Mouse (Mus musculus) G1E (cell line): ENCODE results near the gene Zdhhc1. TPM values are rescaled to one million over a fixed set of nuclear protein-coding genes. Genes with fewer than 3 reads are reported as not detected.

Experiments
- ATAC-seq: 2 replicates; pipeline ENCODE4 v1.8.0; 2016; ENCODE audit warnings: mild to moderate bottlenecking; ENCODE audit not compliant: insufficient number of reproducible peaks, poor library complexity, low FRiP score, severe bottlenecking; ENCODE audit errors: extremely low read depth
- DNase-seq: peaks from one replicate; pipeline ENCODE4 v3.0.0; 2012; ENCODE audit warnings: low spot score
- H3K27me3 ChIP-seq: 2 replicates; pipeline ENCODE4 v1.6.1; 2012; ENCODE audit warnings: mild to moderate bottlenecking, low read length, inconsistent platforms; ENCODE audit not compliant: insufficient read depth
- H3K36me3 ChIP-seq: replicated peaks from 2 replicates; pipeline ENCODE3; 2012; ENCODE audit warnings: mild to moderate bottlenecking, inconsistent platforms
- H3K4me1 ChIP-seq: 2 replicates; pipeline ENCODE4 v1.6.1; 2012; ENCODE audit warnings: low read depth, low read length, inconsistent platforms, mixed read lengths; ENCODE audit not compliant: insufficient read depth
- H3K4me3 ChIP-seq: 2 replicates; pipeline ENCODE4 v1.5.1; 2012; ENCODE audit warnings: low read depth, mild to moderate bottlenecking, inconsistent platforms, low read length, moderate library complexity, mixed read lengths
- H3K9me3 ChIP-seq: replicated peaks from 2 replicates; pipeline ENCODE4 v1.6.1; 2012; ENCODE audit warnings: inconsistent platforms
- CTCF ChIP-seq: IDR thresholded peaks from 2 replicates; pipeline ENCODE4 v1.5.1; 2012; ENCODE audit warnings: low read depth, low read length, inconsistent platforms, mixed read lengths
- GATA1 ChIP-seq: IDR thresholded peaks from 2 replicates; pipeline ENCODE4 v1.6.1; 2012; ENCODE audit warnings: borderline replicate concordance, low read length, inconsistent platforms, mixed read lengths
- GATA2 ChIP-seq: IDR thresholded peaks from 2 replicates; pipeline ENCODE4 v1.6.1; 2012; ENCODE audit warnings: low read depth, low read length, inconsistent platforms, borderline replicate concordance
- POLR2AphosphoS5 ChIP-seq: IDR thresholded peaks from 2 replicates; pipeline ENCODE4 v1.6.1; 2012; ENCODE audit warnings: low read depth, low read length, inconsistent platforms; ENCODE audit not compliant: insufficient replicate concordance
- TAL1 ChIP-seq: conservative IDR thresholded peaks from 2 replicates; pipeline ENCODE4 v1.6.1; 2012; ENCODE audit warnings: low read depth, low read length, inconsistent platforms, mixed read lengths
- polyA plus RNA-seq: library from polyadenylated mRNA; stranded (reverse); fragments of >175 nt; gene quantifications from 2 replicates; pipeline ENCODE4 v1.2.3, GENCODE M21; 2012
- total RNA-seq, 2 experiments: library from RNA; stranded (forward) in 1 of 2; stranded (reverse) in 1 of 2; fragments of 200-1000 nt in 1 of 2; fragments of >200 nt in 1 of 2; fragmentation: Nextera tagmentation in 1 of 2; gene quantifications; 2 replicates each; pipeline ENCODE4 v1.2.3; 2014 to 2017

Gene Zdhhc1
- total and polyA plus RNA-seq, 3 experiments: 0.02 to 0.16 TPM; not detected in 1

- Histone ChIP-seq H3K36me3 (no peaks in the 10 kb centered on the region), H3K27me3 (peaks cover 25% of the 10 kb centered on the region), H3K4me3 (no peak overlapping the region), H3K4me1 (no peaks in the 10 kb centered on the region; the same call in 1 of the 2 replicates), H3K9me3 (no peaks in the 10 kb centered on the region)
- ATAC-seq (no peak), DNase-seq (no peak)
- no peak for TF ChIP-seq POLR2AphosphoS5
- no peak for TF ChIP-seq CTCF
- TF ChIP-seq GATA2: no peak
- TF ChIP-seq TAL1: no peak
- TF ChIP-seq GATA1: no peak
These were observed 1.1 kb downstream of the Zdhhc1 start for GRCm38 (mm10) chr8:105495350-105496302.

- Histone ChIP-seq H3K27me3 (peaks cover 21% of the 10 kb centered on the region), H3K4me3 (no peak overlapping the region), H3K4me1 (no peaks in the 10 kb centered on the region; the same call in 1 of the 2 replicates), H3K36me3 (no peaks in the 10 kb centered on the region), H3K9me3 (no peaks in the 10 kb centered on the region)
- DNase-seq (no peak), ATAC-seq (no peak)
- TF ChIP-seq GATA2 (no peak), CTCF (no peak), TAL1 (no peak), GATA1 (no peak), POLR2AphosphoS5 (no peak)
These were observed 2.1 kb downstream of the Zdhhc1 start for GRCm38 (mm10) chr8:105494566-105494965.

GRCm38 (mm10) chr8:105493495-105493894 lies 3.2 kb downstream of the Zdhhc1 start:
- TF ChIP-seq TAL1 (no peak), GATA1 (no peak), GATA2 (no peak), CTCF (no peak), POLR2AphosphoS5 (no peak)
- Histone ChIP-seq H3K9me3 (no peaks in the 10 kb centered on the region), H3K4me1 (no peaks in the 10 kb centered on the region; the same call in 1 of the 2 replicates), H3K36me3 (no peaks in the 10 kb centered on the region), H3K4me3 (no peak overlapping the region), H3K27me3 (peaks cover 24% of the 10 kb centered on the region)
- ATAC-seq: no peak
- DNase-seq: no peak

DNA sequence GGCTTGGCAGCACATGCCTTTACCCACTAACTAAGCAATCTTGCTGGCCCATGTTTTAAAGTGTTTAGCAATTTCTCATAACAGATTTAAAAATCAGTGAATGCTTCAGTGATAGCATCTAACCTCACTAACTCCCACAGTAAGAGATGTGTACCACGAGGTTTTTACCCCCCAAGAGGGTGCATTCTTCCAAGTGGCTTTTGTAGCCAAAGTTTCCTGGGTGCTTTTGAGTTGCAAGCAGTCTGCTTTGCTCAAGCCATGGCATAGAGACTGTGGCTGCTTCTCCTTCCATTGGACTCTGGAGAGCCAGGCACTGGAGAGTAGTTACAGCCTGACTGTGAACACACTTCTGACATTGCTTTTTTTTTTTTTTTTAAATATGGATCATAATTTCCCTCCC lies 7.4 kb downstream of the Zdhhc1 start:
- no peaks in the 10 kb centered on the region for H3K4me1 ChIP-seq
- TF ChIP-seq CTCF: no peak
- no peak for TF ChIP-seq TAL1
- TF ChIP-seq GATA1: no peak
- TF ChIP-seq GATA2: no peak
- no peak for TF ChIP-seq POLR2AphosphoS5
- DNase-seq: no peak

DNA sequence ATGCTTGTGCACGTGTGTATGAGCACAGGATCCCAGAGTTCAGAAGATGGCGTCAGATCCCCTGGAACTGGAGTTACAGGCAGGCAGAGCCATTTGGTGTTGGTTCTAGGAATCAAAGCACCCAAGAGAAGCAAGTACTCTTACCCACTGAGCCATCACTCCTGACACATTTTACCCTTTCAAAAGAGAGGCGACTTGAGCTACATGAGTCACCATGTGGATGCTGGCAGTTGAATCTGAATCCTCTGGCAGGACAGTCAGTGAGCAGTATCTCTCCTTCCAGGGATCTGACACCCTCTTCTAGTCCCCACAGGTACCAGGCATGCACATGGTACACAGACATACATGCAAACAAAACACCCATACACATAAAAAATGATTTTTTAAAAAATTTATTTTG lies 8.6 kb downstream of the Zdhhc1 start:
- no peaks in the 10 kb centered on the region for H3K4me1 ChIP-seq
- ATAC-seq: no peak
- TF ChIP-seq GATA1 (no peak), GATA2 (no peak), TAL1 (no peak), POLR2AphosphoS5 (no peak), CTCF (no peak)

More for the DNA sequence above, 7.4 kb downstream of the Zdhhc1 start:
- peaks cover 11% of the 10 kb centered on the region for H3K27me3 ChIP-seq
- ATAC-seq: no peak
- no peak overlapping the region for H3K4me3 ChIP-seq
- H3K9me3 ChIP-seq: no peaks in the 10 kb centered on the region
- H3K36me3 ChIP-seq: no peaks in the 10 kb centered on the region

GRCm38 (mm10) chr8:105484392-105484791 lies 12.3 kb downstream of the Zdhhc1 start:
- TF ChIP-seq CTCF (no peak), POLR2AphosphoS5 (no peak), TAL1 (no peak), GATA2 (no peak), GATA1 (no peak)
- Histone ChIP-seq H3K9me3 (no peaks in the 10 kb centered on the region), H3K27me3 (peaks cover 17% of the 10 kb centered on the region), H3K4me3 (no peak overlapping the region), H3K36me3 (no peaks in the 10 kb centered on the region), H3K4me1 (no peaks in the 10 kb centered on the region)
- no peak for ATAC-seq
- DNase-seq: peak; percentile 28

More for the DNA sequence above, 8.6 kb downstream of the Zdhhc1 start:
- Histone ChIP-seq H3K27me3 (peaks cover 15% of the 10 kb centered on the region), H3K36me3 (no peaks in the 10 kb centered on the region), H3K4me3 (no peak overlapping the region), H3K9me3 (no peaks in the 10 kb centered on the region)
- no peak for DNase-seq
